Mouse (Mus musculus): ENCODE data around the gene Rnaseh2c.

DNA sequence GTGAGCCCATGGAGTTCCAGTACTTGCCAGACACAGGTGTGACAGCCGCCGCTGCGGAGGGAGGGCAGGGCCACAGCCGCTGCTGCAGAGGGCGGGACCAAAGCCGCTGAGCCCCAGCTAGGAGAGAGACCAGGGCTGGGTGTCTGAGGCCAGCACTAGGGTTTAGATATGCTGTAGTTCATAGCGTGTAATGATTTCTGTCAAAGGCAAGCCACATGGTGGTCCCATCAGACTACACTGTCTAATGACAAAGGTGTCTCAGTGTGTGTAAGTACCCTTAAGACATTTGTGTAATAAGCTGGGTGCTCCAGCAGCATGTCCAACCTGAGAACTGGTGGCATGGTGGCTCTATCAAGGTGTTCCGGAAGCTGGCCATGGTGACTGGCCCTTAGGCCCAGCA, 40.0 kb downstream of the Rnaseh2c start:
- TF ChIP-seq CTCF (IDR thresholded peaks at IDR 0.05; ENCODE audit: low read depth) (no peak), EP300 (IDR thresholded peaks at IDR 0.05; ENCODE audit: low read depth) (no peak)
